Mouse (Mus musculus) v-Abl transformed pro-B cells (cell line): Measurements from ENCODE around the gene Pcca.

Source experiments
- in situ Hi-C, 2 experiments: fragments of 400-800 bp; cut with MboI; formaldehyde crosslinking; loops; one replicate each; pipeline ENCODE4 v1.15.1; 2025; ENCODE audit not compliant: unreplicated experiment in 2 of 2

Gene Pcca

GRCm38 (mm10) chr14:122877787-122878186 is 343.7 kb downstream of the Pcca start:
- in situ Hi-C loops, result loop anchor here (5.0 to 10.0 kb wide), 3 partner anchors 365 to 813 kb away; no protein-coding TSS in a partner anchor

GRCm38 (mm10) chr14:122880291-122880690 is 346.2 kb downstream of the Pcca start:
- in situ Hi-C loops, result no loop called here

DNA sequence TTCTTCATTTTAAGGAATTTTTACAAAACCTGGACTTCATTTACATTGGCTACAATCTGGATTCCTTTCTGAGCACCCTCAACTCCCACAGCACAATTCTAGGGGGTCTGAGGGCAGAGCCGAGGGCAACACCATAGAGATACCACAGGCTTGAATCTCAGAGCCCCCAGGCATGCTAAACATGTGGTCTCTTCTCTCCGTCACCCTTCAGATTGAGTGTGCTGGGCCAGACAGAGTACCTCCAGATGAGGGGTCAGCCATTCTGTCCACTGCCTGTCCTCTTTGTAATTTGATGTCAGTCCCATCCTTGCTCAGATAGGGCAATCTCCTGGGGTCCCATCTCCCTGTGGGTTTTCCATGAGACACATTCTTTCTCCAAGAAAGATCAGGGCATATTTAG is 347.6 kb downstream of the Pcca start:
- in situ Hi-C loops, result no loop called here

- in situ Hi-C loops, result no loop called here
These were observed 348.1 kb downstream of the Pcca start for GRCm38 (mm10) chr14:122882201-122882639.

DNA sequence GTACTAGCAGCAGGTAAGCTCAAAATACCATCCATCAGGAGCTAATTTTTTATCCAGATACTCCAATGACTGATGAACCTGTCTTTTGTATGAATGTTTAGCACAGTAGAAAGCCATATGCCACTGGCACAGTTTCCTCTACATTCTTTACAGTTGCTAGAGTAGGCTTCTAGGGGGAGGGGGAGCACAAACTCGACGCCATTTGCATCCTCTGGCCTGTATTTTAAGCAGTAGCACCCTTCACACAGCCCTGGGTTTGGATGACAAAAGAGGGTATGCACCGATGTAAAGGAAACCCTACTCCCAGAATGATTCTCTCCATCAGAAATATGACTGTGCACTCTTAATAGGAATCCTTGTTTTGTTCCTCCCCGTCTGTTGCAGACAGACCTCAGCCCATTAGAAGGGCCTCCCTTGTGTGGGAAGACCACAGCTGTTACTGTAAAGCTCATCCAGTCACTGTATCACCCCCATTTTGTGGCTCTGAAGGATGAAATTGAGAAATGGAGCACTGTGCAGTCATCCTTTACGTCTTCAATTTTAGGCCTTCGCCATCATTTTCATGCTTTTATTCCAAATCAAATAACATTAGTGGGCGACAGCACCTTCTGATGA is 348.8 kb downstream of the Pcca start:
- in situ Hi-C loops, result no loop called here

GRCm38 (mm10) chr14:122883410-122883806 is 349.3 kb downstream of the Pcca start:
- in situ Hi-C loops, result no loop called here

DNA sequence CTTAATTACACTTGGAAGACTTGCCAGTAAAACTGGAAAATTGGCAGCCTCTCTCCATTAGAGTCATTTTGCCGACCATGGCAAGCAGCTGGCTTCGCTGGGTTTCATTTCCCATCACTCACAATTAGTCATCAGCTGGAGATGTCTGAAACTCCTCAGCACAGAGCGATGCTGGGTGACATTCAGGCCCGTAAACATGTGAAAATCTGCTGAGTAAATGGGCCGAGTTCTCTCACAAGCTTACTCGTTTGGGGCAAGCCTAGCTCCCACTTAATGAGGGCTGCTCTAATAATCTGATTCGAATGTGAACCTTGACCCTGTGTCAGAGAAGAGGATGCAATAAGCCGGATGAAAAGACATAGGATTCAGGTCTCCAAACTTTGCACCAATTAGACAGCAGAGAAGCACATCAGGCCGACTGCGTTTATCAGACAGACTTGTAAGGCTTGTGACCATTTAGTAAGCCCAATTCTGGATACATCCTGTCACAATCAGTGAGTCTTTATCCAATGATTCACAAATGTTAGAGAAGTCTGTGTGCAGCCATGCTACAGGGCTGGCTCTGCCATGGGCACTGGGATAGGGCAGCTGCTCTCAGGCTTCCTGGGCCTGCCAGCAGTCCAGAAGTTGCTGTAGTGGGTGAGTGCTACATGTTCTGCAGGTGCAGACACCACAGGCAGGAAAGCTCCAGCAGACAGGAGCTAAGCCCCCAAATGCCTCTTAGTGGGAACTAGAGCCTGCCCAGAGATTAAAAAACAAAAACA is 349.9 kb downstream of the Pcca start:
- in situ Hi-C loops, result no loop called here

GRCm38 (mm10) chr14:122885893-122886292 is 351.8 kb downstream of the Pcca start:
- in situ Hi-C loops, result no loop called here

GRCm38 (mm10) chr14:122887278-122887677 is 353.2 kb downstream of the Pcca start:
- in situ Hi-C loops, result no loop called here

DNA sequence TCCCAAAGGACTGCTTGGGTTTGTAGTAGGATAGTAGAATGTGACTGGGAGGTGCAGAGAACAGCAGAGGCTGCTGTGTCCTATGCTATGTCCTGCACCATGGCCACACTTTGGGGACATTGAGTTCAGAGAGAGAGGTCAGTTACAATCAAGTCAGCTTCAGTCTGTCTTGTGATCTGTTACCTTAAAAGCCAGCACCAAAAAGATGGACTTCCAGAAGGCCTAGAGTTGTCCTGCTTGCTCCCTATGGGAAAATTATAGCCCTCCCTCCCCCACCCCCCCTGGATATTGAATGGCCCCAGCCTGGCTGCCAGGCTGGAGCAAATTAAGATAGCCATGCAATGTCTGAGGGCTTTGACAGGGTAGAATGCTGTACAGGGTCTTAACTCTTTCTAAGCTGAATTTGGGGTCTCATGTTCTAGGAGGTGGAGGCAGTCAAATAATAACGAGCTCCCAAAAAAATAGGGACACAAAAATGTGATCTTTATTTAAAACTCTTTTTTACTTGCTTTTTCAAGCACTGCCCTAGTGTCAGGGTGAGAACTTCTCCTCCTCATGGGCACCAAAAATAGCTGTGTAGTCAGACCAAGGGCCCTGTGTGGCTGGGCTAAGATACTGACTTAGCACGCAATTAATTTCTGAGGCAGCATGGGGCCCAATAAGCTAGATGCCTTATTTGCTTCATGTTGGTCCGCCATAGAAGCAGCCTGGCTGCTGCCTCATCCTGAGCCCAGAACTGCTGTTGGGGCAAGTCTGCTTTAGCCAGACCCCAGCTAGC is 353.8 kb downstream of the Pcca start:
- in situ Hi-C loops, result no loop called here

DNA sequence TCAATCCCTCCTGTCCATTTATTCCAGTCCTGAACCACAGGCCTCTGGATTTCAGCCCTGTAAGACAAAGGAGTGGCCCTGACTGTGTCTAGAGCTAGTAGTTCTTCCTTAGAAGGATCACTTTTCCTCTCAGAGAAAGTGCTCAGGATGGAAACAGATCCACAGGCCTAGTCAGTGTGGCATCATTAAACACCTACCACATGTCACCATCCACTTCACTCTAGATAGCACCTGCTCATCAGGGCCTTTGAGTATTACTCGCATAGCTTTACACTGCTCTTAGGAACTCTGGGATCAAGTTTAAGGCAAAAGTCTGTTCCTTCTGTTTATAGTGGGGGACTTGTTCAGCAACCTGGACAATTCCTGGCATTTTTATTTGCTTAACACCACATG is 354.4 kb downstream of the Pcca start:
- in situ Hi-C loops, result no loop called here

DNA sequence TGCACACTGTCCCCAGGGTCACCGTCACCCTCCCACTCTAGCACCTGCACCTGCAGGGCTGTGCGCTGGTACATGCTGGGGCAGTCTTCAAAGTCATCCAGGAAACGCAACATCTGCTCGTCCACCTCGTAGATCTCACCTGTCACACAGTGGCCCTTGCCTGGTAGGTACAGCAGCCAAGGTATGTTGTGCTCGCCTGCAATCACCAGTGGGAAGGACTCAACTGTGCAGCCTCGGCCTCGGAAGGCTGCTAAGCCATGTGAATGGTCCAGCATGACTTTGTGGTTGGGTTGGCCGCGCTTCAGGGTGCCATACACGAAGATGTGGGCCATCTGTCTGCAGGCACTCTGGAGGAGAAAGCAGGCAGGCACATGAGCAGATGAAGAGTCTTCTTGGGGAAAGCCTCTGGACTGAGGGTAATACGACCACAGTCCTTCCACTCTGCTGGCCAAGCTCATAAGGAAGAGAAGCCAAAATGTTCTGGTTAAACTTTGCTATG is 357.4 kb downstream of the Pcca start:
- in situ Hi-C loops, result no loop called here

DNA sequence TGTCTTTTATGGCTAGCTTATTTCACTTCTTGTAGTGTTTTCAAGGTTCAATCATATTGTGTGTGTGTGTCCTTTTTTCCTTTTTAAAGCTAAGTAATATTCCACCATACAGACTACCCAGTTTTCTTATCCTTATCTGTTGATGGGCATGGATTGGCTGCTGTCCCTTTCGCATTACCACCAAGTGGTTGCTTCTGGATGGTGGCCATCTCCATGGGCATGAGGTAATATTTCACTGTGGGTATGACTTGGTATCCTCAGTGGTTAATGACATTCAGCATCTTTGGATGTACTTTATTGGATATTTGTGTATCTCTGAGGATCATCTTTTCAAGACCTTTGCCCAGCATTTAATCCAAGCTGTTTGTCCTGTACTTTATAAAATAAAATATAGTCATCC is 362.0 kb downstream of the Pcca start:
- in situ Hi-C loops, result no loop called here

DNA sequence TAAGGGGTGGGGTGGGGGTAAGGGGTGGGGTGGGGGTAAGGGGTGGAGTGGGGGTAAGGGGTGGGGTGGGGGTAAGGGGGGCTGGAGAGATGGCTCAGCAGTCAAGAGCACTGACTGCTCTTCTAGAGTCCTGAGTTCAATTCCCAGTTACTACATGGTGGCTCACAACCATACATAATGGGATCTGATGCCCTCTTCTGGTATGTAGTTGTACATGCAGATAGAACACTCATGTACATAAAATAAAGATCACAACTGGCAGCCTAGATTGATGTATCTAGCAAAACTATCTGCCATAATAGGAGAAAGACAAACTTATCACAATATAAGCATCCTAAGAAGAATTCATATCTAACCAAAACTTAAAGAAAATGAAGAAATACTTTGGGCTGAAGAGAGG is 364.4 kb downstream of the Pcca start:
- in situ Hi-C loops, result no loop called here

- in situ Hi-C loops, result loop anchor here in 1 of 2 experiments (25.0 kb wide), 1 partner anchor 1038 kb away; no protein-coding TSS in a partner anchor
These were observed 366.6 kb downstream of the Pcca start for GRCm38 (mm10) chr14:122900679-122901078.

DNA sequence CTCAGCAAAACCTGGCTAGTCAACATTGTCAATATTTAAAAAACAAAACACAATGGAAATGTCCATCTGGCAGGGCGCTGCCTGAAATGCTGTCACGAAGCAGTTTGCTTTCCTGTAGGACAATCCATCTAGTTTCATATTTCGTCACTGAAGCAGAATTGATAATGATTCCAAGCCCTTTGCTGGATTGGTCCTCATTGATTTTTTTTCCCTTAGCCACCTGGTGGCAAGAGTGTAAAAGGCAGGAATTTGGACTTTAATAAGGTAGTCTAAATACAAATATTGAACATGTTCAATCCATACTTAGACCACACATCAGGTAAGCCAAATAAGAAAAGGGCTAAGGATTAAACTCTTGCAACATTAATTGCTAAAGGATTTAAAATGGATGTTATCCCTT is 367.1 kb downstream of the Pcca start:
- in situ Hi-C loops, result loop anchor here in 1 of 2 experiments (25.0 kb wide), 1 partner anchor 1039 kb away; no protein-coding TSS in a partner anchor

DNA sequence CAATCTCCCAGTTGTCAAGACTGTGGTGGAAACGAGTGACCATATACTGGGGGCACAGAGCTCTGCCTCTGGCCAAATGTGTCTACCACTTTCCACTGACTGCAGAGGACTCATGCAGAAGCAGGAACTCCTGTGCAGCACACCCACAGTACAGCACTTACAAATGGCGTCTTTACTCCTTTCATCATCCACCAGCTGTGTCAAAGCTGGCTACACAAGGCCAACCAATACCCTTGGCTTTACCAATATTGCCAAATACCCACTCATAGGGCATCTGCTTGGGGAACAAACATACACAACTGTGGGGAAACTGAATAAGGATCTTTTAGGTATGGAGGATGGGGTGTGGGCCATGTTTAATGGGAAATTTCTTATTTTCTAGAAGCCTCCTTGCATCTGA is 367.6 kb downstream of the Pcca start:
- in situ Hi-C loops, result loop anchor here in 1 of 2 experiments (25.0 kb wide), 1 partner anchor 1039 kb away; no protein-coding TSS in a partner anchor

DNA sequence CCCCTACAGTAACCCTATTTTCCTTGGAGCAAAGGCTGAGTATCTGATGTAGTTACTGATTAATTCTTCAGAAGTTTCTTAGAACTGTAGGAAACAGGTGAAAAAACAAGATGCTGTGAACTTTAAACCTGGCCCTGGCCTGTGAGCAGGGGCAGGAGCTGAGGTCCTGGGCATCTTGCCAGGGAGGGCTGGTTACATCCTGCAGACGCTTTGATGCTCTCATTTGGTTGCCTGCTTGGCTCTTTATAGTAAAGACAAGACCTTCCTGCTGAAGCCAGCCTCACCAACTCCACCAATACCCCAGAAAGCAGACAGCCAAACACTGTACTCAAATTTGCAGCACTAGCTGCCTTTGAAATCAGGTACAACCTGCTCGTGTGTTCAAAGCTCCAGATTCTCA is 368.0 kb downstream of the Pcca start:
- in situ Hi-C loops, result loop anchor here in 1 of 2 experiments (25.0 kb wide), 1 partner anchor 1040 kb away; no protein-coding TSS in a partner anchor

GRCm38 (mm10) chr14:122902884-122903283 is 368.8 kb downstream of the Pcca start:
- in situ Hi-C loops, result loop anchor here in 1 of 2 experiments (25.0 kb wide), 1 partner anchor 1041 kb away; no protein-coding TSS in a partner anchor

GRCm38 (mm10) chr14:122903923-122904351 is 369.8 kb downstream of the Pcca start:
- in situ Hi-C loops, result loop anchor here in 1 of 2 experiments (25.0 kb wide), 1 partner anchor 1042 kb away; no protein-coding TSS in a partner anchor
